Mouse (Mus musculus): ENCODE data around the gene Slc23a3.

Slc23a3 gene

DNA sequence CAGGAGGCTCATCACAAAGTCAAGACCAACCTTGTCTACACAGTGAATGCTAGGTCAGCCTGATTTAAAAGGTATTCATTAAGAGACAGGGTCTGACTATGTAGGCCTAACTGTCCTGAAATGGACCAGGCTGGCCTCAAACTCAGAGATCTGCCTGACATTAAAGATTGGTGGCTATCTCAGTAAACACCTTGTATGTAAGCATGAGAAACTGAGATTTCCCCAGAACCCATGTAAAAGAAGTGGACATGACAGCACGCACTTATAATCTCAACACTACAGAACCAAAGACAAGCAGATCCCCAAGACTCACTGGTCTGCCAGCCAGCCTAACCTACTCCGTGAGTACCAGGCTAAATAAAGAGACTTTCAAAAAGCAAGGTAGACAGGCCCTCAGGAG lies 4.8 kb upstream of the Slc23a3 start:
- DNase-seq = no peak

DNA sequence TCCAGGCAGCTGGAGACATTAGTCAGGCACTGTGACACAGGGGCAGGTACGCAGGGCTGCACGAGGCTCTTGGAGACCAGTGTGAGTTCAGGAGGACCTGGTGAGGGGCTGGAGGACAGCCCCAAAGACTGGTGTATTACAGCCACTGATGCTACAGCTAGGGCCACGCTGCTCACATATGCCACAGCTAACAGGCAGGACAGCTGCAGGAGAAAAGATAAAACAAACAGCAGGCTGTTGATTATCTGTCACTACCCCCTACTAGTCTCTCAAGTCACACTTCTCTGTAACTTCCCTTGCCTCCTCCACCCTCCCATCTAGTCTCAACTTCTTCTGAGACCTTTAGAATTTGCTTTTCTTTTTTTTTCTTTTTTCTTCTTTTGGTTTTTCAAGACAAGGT lies 3.0 kb upstream of the Slc23a3 start:
- no peak for DNase-seq

DNA sequence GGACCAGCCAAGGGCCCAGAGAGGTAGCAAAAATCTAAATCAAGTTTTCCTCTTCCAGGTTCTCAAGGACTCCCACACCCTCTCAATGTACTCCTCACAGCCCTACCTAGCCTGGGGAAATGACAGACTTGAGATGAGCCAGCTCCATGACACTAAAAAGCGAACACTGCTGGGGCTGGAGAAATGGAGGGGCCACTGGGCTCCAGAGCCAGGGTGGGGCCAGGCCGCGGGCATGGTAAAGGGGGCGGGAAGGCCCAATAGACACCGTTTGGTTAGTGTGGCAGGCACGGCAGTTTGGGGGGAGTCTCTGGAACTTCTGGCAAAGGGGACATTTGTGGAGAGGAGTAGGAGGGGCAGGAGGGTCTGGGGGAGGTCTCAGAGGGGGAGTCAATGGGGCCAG lies 2.6 kb upstream of the Slc23a3 start:
- DNase-seq = no peak

DNA sequence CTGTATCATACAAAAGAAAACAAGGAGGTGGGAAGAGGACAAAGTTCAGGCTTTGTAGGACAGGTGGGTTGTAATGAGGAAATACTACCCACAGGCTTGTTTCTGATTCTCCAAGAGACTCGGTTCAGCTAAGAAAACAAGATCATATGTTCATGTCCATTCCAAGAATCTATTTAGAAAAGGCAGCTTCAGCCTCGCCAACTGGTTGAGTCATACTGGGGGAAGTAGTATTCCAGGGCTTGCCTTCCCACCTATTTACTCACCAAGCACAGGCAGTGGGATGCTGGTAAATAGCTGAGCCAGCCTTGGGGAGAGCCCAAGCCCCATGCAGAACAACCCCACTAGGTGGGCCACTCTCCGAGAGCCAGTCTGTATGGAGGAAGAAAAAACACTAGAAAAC lies 5.0 kb downstream of the Slc23a3 start:
- no peak for DNase-seq

DNA sequence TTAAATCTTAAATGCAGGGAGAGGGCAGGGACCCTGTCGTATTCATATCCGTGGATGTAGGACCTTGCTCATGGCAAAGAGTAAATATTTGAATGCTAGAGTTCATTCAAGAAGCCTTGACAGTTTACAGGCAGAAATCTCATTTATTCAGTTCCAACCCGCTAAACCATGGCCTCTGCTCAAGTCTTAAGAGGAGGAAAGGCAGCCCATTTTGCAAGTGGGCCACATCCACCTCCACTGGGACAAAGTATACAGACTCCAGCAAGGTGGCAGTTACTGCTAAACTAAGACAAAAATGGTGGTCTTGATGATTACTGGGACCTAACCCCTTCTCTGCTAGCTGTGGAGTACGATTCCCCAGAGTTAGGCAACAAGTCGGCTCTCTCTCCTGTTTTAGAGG lies 8.3 kb downstream of the Slc23a3 start:
- no peak for DNase-seq

DNA sequence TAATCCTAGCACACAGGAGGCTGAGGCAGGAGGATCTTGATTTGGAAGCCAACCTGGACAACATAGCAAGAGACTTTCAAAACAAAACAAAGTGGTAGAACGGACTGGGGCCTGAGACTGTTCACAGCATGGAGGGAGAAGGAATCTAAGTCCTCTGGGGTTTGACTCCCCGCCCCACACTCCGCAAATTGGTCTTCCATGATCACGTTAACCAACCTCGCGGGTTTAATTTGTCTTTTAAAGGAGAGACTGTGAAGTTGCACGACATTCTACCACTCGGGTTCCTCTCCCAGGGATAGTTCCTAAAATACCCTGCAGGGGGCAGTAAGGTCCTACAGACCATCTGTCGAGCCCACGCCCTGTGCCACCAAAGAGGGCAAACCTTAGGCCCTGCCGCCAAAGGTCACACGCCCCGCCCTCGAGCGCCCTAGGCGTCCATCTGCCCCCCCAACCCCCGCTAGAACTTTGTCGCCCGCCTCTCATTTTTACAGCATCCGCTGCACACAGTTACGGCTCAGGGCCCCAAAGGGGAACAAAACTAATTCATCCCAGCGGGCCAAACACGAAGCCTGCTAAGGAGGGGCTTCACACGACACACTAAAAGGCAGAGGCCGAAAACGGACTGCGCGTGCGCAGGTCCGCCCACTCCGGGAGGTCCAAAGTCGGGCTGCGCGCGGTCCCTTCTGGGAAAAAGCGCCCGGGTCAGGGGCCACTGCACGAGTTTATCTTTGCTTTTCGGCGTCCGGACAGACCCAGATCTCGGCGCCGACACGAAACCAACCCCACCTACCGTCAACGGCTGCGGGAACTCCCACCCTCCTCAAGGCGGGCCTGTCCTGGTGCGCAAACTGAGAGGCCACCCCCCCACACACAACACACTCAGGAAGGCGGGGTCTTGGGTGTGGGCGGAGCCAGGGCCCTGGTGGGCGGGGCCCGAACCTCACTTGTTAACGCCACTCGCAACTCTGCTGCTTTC lies 9.1 kb downstream of the Slc23a3 start, which contains the start of gene Nhej1:
TSS of gene Nhej1 (minus strand) at position 855 of the 976 bp plus-strand sequence.
- peak; percentile 96 for DNase-seq

DNA sequence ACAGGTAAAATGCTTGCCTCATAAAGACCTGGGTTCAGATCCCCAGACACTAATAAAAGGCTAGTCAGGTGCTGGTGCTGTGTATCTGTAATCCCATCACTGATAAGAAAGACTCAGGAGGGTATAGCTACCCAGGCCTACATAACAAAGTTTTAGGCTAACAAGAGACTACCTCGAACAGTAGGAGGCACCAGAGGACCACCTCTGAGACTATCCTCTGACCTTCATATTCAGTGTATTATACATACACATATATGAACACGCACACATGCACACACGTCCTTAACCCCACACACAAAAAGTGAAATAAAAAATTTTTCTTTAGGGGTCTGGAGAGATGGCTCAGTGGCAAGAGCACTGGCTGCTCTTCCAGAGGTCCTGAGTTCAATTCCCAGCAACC lies 11.5 kb downstream of the Slc23a3 start:
- no peak for DNase-seq
